Mouse (Mus musculus) urinary bladder, postnatal 14 days (tissue): Measurements from ENCODE around the gene Pth1r.
A peak's percentile ranks its signal among the peaks of the same experiment; 100 is the strongest.

Source experiments
- DNase-seq: peaks from one replicate; pipeline ENCODE4 v3.0.0; 2021; ENCODE audit warnings: low spot score

The Pth1r gene

DNA sequence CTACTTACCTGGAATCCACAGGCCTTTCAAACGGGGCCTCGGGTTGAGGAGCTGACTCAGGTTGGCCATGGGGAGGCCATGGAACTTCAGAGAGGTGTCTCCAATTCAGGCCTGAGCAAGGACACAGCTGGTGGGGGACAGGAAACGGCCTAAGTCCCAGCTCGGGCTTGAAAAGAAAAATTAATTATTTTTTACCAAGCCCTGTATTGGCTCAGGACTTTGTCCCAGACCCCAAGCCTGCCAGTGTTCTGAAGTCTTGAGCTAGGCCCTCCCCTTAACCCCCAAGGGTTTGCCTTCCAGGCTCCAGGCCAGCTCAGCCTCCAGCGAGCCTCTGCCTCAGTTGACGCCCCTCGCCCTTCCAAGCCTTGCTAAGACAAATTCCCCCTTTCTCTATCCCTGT lies at the start of gene Pth1r:
Pth1r (minus strand) TSS at position 185 of the 400 bp plus-strand sequence.
- no peak for DNase-seq

DNA sequence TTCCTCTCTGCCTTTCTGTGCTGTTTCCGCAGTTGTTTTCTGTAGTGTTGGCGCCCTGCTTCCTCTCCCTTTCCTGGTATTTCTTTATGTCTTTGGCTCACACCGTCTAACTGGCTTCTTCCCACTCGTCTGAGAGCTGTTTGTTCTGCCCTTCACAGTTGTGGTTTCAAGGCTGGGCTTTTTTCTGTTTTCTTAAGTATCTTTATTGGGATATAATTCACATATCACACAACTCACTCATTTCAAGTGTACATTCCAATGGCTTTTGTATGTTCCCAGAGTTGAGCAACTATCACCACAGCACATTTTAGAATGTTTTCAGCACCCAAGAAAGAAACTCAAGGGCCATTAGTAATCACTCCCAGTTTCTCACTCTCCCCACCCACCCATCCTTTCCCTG lies 43.5 kb upstream of the Pth1r start:
- DNase-seq = no peak

DNA sequence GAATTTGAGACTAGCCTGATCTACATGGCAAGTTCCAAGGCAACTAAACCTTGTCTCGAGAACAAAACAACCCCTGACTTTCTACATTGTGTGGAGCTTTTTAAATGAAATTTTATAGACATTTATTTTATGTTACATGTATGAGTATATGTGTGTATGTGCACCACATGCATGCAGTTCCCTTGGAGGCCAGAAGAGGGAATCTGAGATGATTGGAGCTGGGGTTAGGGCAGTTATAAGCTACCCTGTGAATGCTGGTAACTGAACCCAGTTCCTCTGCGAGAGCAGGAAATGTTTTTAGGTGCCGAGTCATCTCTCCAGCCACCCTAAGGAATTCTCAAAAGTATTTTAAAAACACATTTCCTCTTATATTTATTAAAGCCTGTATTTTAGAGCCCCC lies 41.2 kb upstream of the Pth1r start:
- no peak for DNase-seq

DNA sequence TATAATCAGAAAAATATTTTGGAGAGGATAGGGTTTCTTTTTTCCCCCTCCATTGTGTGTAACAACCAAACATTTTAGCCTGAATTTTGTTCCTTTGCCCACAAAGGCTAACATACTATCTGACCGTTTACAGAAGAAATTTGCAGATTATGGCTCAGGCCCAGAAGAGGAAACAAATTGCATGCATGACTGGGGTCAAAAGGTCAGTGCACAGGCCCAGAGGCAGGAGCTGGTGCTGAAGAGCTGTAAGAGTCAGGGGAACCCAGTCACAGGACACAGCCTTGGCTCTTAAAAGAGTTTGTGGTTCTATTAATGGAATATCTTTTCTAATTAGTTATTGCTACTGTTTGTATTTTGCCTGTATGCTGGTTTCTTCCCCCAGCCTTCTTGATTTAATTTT lies 36.7 kb upstream of the Pth1r start:
- no peak for DNase-seq

DNA sequence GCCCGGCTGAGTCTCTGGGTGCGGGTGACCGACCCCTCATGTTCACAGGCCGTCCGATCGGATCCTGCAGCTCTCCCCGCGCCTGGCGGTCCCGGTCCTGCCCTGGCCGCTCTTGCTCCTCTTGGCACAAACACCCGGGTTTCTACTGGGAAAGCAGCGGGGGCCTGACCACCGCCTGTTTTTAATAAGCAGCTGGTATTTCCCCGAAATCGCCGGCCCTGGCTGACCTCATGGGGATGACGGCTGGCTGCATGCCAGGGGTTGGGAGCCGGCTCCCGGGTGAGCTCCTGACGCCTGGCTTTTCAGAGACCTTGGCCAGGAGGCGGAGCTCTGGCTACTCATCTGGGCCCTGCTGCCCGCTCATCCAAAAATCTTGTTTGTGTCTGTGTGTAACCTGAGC lies 34.8 kb upstream of the Pth1r start:
- peak; percentile 83 for DNase-seq

DNA sequence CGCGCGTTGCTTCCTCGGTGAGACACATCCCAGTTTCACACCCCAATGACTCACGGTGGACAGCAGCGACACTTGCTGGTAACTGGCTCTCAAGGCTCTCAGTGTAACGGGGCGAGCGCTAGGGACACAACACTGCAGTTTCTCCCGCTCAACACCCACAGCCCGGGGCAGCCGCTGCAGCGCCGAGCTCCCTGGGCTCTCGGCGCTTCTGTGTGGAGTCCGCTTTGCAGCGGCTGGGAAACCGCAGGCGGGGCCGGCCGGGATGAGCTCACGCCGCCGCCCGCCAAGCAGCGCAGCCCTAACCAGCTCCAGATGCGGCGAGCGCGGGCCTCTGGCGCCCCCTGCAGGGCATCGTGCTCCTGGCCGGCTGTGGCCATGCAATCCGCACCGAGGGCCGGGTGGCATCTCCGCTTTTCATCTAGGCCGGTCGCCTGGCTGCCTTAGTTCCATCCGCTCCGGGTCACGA lies 34.3 kb upstream of the Pth1r start:
- peak; percentile 95 for DNase-seq

DNA sequence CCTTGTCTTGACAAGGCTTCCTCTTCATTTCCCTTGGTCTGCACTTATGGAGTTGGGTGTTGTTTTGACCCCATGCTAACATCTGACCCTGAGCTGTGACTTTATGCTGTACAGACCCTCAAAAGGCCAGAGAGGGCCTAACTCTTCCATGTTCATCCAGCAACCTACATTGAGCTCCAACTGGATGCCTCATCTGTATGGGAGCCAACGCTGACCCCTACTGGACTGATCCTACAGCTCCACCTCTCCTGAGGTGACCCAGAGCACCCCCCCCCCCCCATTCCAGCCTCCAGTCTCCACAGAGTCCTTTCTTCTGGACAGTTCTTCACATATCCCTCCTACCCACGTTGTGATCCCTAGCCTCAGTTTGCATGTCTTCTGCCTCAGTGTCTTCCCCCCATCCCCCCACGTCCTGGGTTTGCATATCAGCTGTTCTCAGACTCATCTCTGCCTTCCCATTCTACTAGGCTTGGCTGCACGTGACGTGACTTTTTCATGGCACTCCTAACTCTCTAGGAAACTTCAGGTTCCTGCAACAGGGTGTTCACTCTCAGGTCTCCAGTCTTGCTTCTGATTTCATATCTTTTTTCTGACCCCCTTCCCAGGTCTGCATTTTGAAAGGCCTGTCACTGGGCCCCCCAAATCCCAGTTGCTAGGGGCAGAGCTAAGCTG lies 32.4 kb upstream of the Pth1r start:
- peak; percentile 27 for DNase-seq

DNA sequence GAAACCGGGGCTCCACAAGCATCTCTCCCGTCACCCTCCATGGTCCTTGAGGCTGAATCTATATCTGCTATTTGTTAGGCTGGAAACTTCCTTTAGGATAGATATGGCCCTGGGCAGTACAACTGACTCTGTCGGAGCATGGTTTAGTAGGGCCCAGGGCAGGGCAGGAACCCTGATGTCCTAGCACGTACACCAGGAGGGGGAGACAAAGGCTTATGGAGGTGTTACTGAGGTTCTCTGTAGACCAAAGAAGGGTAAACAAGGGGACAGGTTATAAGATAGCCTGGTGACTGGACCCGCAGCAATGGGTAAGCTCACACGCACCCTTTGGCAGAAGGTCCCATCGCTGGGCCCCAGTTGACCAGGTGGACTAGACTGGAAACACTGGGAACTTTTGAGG lies 31.6 kb upstream of the Pth1r start:
- DNase-seq = no peak

DNA sequence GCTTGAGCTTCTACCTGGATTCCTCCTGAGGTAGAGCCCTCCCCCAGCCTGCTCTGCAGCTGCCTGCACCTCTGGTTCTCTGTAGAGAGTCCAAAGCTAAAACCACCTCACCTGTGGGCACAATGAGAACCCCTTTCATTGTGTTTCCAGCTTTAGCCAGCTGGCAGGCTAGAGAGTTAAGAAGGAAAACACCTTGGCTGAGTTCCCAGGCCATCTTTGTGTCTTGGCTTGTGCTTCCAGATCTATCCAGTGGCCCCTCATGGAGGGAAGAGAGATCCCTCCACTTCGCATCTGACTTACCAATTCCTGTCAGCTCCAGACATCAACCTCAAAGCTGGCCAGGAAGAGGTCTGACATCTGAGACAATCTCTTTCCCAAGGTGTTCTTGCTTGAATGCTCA lies 31.2 kb upstream of the Pth1r start:
- DNase-seq = no peak

DNA sequence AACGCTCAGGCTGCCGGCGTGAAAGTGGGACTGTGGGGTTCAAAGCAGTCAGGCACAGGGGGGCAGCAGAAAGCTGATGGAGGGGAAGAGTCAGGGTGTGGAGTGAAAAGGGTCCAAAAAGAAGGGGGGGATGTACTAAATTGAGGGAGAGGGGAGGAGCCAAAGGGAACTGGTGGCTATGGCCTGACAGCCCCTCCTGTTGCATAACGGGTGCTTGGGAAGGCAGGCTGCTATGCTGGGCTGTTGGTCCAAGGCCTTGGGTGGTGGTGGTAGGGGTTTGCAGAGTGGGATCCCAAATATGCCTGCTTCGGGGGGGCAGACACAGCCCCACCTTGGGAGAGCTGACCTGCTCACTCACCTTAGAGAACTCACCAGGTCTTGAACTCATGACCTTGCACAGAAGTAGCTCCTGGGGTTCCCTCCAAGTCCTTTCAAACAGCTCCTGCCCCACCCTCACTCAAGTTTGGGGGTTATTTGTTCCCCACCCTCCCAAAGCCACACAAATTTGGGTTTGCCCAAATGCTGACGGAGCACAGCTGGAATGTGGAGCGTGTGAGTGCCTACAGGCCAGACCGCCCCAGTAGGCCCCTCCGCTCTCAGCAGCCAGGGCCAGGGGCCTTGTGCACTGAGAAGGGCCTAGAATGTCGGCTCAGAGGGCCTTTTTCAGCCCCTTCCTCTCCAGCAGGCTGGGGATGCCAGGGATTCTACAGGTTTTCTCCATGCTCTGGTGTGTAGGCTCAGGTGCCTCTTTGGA lies 28.5 kb upstream of the Pth1r start:
- no peak for DNase-seq

DNA sequence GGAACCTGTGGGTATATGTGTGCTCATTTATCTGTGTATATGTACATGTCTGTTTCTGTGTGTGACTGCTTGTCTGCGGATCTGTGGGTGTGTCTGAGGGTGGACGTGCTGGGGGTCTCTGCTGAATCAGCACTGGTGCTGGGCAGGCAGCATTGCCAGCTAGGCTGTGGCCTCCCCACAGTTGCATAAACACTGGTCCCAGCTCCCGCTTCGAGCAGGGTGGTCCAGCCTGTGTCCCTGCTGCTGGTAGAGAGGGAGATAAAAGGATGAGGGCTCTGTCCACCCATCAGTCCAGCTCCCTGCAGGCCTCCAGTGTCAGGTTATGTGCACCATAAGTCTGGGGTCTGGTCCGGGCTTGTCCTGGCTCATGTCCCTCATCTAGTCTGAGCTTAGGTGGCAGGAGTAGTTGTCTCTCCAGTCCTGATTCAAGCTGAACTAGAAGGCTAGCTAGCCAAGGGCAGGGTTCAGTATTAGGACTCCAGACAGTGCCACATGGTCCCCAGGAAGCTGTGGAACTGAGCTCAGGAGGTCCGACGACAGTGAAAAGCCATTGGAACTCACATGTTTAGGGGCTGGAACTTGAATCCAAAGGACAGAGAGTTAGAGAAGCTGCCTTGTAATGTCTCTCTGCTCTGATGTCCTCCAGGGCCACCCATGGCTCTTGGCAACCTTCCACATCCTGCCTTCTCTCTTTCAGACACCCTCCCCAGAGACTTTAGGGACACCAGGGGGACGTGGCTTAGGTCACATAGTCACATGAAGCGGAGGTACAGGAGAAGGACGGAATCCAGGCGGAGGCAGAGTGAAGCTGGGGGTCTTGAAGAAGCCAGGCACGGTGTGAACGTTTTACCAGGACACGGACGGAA lies 27.7 kb upstream of the Pth1r start:
- DNase-seq = no peak

DNA sequence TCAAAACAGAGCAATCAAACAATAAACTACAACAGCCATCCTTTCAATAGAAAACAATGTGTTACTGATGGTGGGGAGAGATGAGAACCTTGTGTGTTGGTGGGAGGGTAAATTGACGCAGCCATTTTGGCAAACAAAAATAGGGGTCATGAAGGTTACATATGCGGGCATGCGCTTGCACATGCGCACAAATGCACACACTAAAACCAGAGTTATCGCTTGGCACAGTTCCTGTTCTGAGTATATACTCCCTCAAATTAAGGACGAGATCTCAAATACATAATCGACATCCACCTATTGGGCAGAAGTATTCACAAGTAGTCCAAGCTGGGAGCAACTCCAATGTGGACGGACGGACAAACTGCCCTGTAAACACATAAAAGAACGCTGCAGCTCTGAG lies 25.4 kb upstream of the Pth1r start:
- DNase-seq = no peak

DNA sequence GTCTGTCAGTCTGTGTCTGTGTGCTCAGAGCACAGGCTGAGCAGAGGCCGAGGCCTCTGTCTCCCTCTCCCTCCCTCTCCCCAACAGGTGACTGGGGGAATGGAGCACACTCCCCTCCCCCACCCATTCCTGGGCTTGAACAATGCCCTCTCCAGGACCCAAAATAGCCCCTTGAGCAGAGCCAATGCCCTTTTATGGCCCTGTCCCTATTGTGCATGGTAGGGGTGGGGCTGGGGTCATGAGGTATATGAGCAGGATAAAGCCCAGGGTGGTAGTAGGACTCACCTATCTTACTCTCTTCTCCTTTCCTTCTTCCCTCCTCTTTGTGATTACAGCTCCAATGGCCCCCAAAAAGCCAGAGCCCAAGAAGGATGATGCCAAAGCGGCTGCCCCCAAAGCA lies 16.5 kb upstream of the Pth1r start:
- no peak for DNase-seq

DNA sequence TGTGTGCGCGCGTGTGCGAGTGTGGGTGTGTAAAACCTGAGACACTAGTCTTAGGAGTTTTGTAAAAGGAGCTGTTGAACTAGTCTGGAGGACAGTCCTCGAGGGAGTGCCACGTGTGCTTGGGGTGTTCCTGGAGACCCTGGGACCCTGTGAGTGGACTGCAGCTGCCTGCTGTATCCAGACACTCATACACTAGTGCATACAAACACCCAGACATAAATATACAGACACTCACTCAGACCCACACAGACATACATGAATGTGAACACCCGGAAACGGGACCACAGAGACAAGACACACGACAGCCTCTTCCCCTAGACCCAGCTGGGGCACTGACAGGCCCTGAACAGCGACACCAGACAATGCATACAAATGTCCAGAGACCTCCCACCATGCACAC lies 15.8 kb upstream of the Pth1r start:
- no peak for DNase-seq

DNA sequence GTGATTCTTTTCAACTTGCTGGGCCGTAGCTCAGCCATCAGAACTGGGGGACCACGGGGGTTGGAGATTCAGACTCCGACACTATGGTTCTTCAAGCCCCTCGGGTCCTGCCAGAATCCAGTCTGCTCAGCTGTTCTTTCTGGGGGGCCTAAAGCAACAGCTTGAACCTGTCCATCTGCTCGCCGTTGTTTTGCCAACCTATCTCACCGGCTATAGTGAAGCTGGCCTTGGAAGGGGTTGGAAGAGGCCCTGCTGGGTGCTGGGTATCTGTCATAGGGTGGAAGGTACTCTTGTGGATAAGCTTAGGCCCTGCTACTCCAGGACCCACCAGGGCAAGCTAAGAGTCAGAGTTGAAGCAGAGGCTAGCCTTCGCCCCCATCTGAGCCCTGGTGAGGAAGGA lies 13.9 kb upstream of the Pth1r start:
- DNase-seq = no peak

DNA sequence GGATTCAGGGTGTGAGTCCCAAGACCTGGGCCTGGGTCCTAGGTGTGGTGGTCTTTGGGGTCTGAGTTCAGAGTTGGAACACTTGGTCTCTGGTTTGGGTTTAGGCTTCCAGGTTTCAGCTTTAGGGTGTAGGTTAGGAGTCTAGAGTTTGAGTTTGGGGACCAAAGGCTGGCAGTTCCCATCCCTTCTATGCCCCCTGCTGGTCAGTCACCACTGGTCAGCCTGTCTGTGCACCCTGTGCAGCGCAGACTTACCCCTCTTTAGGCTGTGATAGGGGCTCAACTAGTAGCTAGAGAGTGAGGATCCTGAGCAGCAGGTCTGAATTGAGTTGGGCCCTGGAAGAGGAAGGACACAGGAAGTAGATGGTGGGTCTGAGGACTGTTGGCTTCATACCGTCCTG lies 12.3 kb upstream of the Pth1r start:
- peak; percentile 75 for DNase-seq

DNA sequence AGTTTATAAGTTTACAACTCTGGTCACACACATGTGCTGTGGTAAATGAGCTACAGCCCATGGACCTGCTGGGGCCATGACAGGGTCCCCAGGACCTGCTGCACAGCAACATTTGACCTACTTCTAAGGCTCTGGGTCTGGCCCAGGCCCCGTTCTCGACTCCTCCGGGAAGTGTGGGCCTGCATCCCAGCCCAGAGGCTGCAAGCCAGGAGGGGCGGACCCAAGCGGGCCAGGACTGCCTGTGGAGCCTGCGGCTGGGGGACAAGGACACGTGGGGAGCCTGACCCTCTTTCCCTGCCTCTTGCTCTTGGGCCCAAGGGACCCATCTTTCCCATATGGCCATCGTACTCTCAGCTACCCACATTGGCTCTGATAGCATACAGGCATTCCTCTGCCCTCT lies 11.7 kb upstream of the Pth1r start:
- peak; percentile 73 for DNase-seq

DNA sequence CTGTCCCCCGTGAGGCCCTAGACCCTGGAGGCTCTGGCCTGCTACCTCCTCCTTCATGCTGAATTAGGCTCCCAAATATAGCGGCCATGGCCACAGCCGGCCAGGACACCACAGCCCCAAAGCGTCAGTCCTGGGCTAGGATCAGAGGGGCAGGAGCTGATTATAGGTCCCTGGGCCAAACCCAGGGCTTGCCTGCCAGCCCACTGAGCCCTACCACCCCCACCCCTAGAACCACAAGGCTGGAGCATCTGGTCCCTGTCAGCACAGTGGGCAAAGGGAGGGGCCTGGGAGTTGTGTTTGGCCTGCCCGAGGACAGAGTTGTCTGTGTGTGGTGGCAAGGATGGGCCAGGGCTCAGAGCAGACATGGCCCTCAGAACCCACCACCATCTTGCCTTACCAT lies 10.9 kb upstream of the Pth1r start:
- no peak for DNase-seq

DNA sequence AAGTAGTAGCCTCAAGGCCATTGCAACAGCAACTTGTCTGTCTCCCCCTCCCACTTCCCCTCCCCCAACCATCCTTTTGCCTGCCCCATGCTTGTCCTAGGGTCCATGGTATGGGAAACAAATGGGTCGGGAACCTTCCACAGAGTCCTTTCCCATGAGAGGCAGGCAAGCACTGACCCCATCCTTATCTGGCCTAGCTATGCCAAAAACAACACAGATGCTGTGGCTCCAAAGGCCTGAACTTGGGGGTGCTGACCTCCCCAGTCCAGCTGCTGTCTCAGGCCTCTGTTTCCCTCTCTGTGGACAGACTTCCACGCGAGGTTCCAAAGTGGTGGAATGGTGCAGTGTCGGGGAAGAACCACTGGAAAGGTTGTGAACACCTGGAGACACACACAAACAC lies 6.8 kb upstream of the Pth1r start:
- no peak for DNase-seq

DNA sequence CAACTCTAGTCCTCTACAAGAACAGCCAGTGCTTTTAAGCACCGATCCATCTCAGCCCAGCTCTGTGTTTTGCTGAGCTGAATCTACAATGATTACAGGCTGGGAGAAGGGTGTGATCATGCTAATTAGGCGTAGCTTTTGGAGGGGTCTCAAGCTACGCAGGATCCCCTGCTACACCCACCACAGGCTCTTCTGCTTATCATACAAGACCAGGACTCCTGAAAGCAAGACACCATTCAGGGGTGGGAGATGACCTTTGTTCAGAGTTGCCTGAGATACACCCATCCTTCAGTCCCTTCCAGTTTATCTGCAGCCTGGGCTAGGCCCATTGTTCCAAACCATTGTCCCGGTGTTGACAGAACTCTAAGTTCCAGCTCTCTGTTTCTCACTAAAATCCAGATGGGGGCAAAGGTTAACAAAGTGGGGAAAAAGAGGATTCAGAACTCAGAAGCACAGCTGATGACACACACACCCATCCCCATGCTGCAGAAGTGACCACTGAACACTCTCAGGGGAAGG lies 6.0 kb upstream of the Pth1r start:
- DNase-seq = no peak

DNA sequence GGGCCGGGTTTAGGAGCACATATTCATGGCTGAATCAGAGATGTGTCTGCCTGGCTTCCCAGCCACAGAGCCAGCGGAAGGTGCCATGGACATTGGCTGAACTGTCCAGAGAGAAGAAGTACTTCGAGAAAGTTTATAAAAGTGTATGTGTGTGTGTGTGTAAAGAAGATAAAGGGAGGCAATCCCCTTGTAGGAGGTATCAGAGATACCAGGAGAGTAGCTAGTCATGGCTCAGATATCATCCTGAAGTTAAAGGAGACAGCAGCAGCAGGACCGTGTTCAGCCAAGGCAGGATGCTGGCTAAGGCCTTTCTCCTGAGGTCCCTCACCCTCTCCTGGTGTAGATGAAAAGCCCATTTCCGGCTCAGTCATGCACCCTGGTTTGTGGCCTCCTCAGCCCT lies 4.5 kb upstream of the Pth1r start:
- DNase-seq = no peak

DNA sequence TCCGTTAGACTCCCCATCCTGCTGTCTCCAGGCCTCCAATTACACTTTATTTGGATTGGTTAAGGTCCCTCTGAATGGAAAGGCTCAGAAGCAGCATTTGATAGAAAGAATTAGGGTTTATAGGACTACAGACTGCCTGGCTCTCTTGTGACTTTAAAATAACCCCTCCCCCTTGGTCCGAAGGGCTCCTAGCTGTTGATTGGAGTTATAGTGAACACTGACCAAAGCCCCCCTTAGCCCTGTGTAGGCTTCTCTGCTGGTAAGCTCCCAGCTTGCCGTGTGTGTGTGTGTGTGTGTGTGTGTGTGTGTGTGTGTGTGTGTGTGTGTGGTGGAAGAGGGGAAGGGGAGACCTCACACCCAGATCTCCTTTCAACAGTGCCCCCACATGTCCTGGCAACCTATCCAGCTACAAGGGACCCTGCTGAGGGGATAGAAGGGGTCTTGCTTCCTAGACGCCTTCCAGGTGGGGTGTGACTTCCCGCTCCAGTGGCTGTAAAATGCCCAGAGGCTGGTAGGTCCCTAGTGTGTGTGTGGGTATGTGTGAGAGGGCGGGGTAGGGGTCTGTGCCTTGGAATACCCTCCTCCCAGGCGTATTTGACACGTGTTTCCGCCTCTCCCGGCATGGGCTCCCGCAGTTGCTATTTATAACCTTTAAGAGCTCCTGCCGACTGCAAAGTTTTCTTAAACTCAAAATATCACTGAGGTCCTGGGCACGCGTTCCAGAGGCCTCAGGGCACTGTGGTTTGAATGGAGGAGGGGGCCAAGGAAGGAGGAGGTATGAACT lies 3.7 kb upstream of the Pth1r start:
- DNase-seq = no peak
